Mouse (Mus musculus): ENCODE measurements around the gene Phc2.

- TF ChIP-seq POLR2A (IDR thresholded peaks at IDR 0.05; ENCODE audit: control insufficient read depth, low read depth, low read length) (no peak), CTCF (IDR thresholded peaks at IDR 0.05; ENCODE audit: control insufficient read depth, insufficient read depth, insufficient replicate concordance, low read depth, low read length) (no peak)
Measured at GRCm38 (mm10) chr4:128635894-128636585, 18.5 kb upstream of the Phc2 start.

Measured in testis, adult 2 months (tissue).